In genomic region chr7:19507612-19507981, GRCm38 (mm10) we compare ENCODE assay signal across 8 mouse cellular contexts. TPM values are rescaled to one million over a fixed set of nuclear protein-coding genes. Genes with fewer than 3 reads are reported as not detected.
DNase-seq lines count a peak whose midpoint lies in the region; ATAC-seq lines count a peak whose summit lies in the region.

No protein-coding gene starts in this region.

- peak overlapping the region; percentile 78 for H3K4me3 ChIP-seq in erythroblast, embryonic 14.5 days (replicated peaks)
- H3K4me3 ChIP-seq in liver, embryonic 13.5 days (replicated peaks), result peak overlapping the region; percentile 79

- WGBS in liver, embryonic 13.5 days (ENCODE audit: insufficient replicate concordance), result 3% methylated on average over 18 of the region's 18 CpGs

- peaks cover 48% of the 10 kb centered on the region for H3K4me1 ChIP-seq in erythroblast, embryonic 14.5 days (ENCODE audit: control insufficient read depth)
- peaks cover 40% of the 10 kb centered on the region for H3K4me1 ChIP-seq in liver, embryonic 13.5 days (replicated peaks)

- peak; percentile 40 for DNase-seq in thymus, postnatal 4 days
- no peak for DNase-seq in thymus, adult 18-20 months
- DNase-seq in liver, embryonic 13.5 days, result no peak
- DNase-seq in adrenal gland, postnatal 25 days, result no peak
- no peak for DNase-seq in gastrocnemius, postnatal 10 days
- DNase-seq in frontal cortex, postnatal 10 days (ENCODE audit: low spot score in 2 of 2), result no peak

- peak overlapping the region; percentile 81 for H3K9ac ChIP-seq in liver, embryonic 13.5 days

- peak overlapping the region; percentile 82 for H3K27ac ChIP-seq in liver, embryonic 13.5 days

- peaks cover 3% of the 10 kb centered on the region for H3K36me3 ChIP-seq in erythroblast, embryonic 14.5 days (ENCODE audit: control insufficient read depth)
- no peaks in the 10 kb centered on the region for H3K36me3 ChIP-seq in liver, embryonic 13.5 days

- H3K4me2 ChIP-seq in liver, embryonic 13.5 days, result peak overlapping the region; percentile 95

- ATAC-seq in erythroblast, adult 5-6 weeks (replicated peaks; ENCODE audit: low FRiP score, poor library complexity, severe bottlenecking), result no peak
- ATAC-seq in liver, embryonic 13.5 days (ENCODE audit: low read depth), result no peak

- no peaks in the 10 kb centered on the region for H3K9me3 ChIP-seq in erythroblast, embryonic 14.5 days (ENCODE audit: control insufficient read depth, low read length)
- H3K9me3 ChIP-seq in liver, embryonic 13.5 days (replicated peaks), result no peaks in the 10 kb centered on the region

- peaks cover 5% of the 10 kb centered on the region for H3K27me3 ChIP-seq in erythroblast, embryonic 14.5 days (ENCODE audit: control insufficient read depth)
- H3K27me3 ChIP-seq in liver, embryonic 13.5 days, result no peaks in the 10 kb centered on the region

RNA-seq across cellular contexts. Expression of gene Bloc1s3, which starts 0.6 kb away (rescaled TPM):
- polyA plus RNA-seq in erythroblast, embryonic 14.5 days (2012), result 0.46 and 0.49 TPM in 2 replicates
- total RNA-seq in erythroblast, adult 5-6 weeks (2015; ENCODE audit: low replicate concordance), result 3.5 and 4.2 TPM in 2 replicates
- 0.84 and 1.5 TPM in 2 replicates for total RNA-seq in erythroblast, adult 5-6 weeks (2017; ENCODE audit: low replicate concordance)
- 1.3 TPM in 2 replicates for polyA plus RNA-seq in liver, embryonic 13.5 days (2015; fragmentation: Nextera tagmentation; extraction: Ambion mirVana)
- 13.0 and 15.9 TPM in 2 replicates for total RNA-seq in adrenal gland, postnatal 25 days (2021)
- 1 to 10 TPM; 2.2 to 2.4 TPM for total RNA-seq in gastrocnemius, postnatal 10 days (2021)

RNA-seq across cellular contexts. Expression of gene Trappc6a, which starts 0.6 kb away (rescaled TPM):
- polyA plus RNA-seq in erythroblast, embryonic 14.5 days (2012), result 10.9 and 13.1 TPM in 2 replicates
- total RNA-seq in erythroblast, adult 5-6 weeks (2015; ENCODE audit: low replicate concordance), result 17.9 and 18.8 TPM in 2 replicates
- 2.7 and 7.8 TPM in 2 replicates for total RNA-seq in erythroblast, adult 5-6 weeks (2017; ENCODE audit: low replicate concordance)
- 39.5 and 45.2 TPM in 2 replicates for polyA plus RNA-seq in liver, embryonic 13.5 days (2015; fragmentation: Nextera tagmentation; extraction: Ambion mirVana)
- 76.5 and 92.1 TPM in 2 replicates for total RNA-seq in adrenal gland, postnatal 25 days (2021)
- 10 to 100 TPM; 24.6 to 26.5 TPM for total RNA-seq in gastrocnemius, postnatal 10 days (2021)

RNA-seq across cellular contexts. Expression of gene Nkpd1, which starts 10.0 kb away (rescaled TPM):
- polyA plus RNA-seq in erythroblast, embryonic 14.5 days (2012), result 0.02 TPM in 1 of 2 replicates, not detected in the other
- not detected in 2 replicates for total RNA-seq in erythroblast, adult 5-6 weeks (2015; ENCODE audit: low replicate concordance)
- not detected in 2 replicates for total RNA-seq in erythroblast, adult 5-6 weeks (2017; ENCODE audit: low replicate concordance)
- polyA plus RNA-seq in liver, embryonic 13.5 days (2015; fragmentation: Nextera tagmentation; extraction: Ambion mirVana), result not detected in 2 replicates
- not detected in 2 replicates for total RNA-seq in adrenal gland, postnatal 25 days (2021)
- total RNA-seq in gastrocnemius, postnatal 10 days (2021), result not detected

RNA-seq across cellular contexts. Expression of gene Exoc3l2, which starts 44.5 kb away (rescaled TPM):
- 0.01 and 0.04 TPM in 2 replicates for polyA plus RNA-seq in erythroblast, embryonic 14.5 days (2012)
- total RNA-seq in erythroblast, adult 5-6 weeks (2015; ENCODE audit: low replicate concordance), result not detected in 2 replicates
- total RNA-seq in erythroblast, adult 5-6 weeks (2017; ENCODE audit: low replicate concordance), result not detected in 2 replicates
- 0.83 and 1.0 TPM in 2 replicates for polyA plus RNA-seq in liver, embryonic 13.5 days (2015; fragmentation: Nextera tagmentation; extraction: Ambion mirVana)
- total RNA-seq in adrenal gland, postnatal 25 days (2021), result 31.9 and 38.0 TPM in 2 replicates
- total RNA-seq in gastrocnemius, postnatal 10 days (2021), result under 1 TPM; 0.59 to 0.86 TPM

RNA-seq across cellular contexts. Expression of gene Mark4, which starts 49.0 kb away (rescaled TPM):
- polyA plus RNA-seq in erythroblast, embryonic 14.5 days (2012), result 0.45 and 0.52 TPM in 2 replicates
- 1.9 and 5.2 TPM in 2 replicates for total RNA-seq in erythroblast, adult 5-6 weeks (2015; ENCODE audit: low replicate concordance)
- 1.7 and 2.8 TPM in 2 replicates for total RNA-seq in erythroblast, adult 5-6 weeks (2017; ENCODE audit: low replicate concordance)
- polyA plus RNA-seq in liver, embryonic 13.5 days (2015; fragmentation: Nextera tagmentation; extraction: Ambion mirVana), result 1.3 and 1.6 TPM in 2 replicates
- 56.0 and 69.2 TPM in 2 replicates for total RNA-seq in adrenal gland, postnatal 25 days (2021)
- total RNA-seq in gastrocnemius, postnatal 10 days (2021), result 10 to 100 TPM; 12.2 to 16.4 TPM
